Mouse (Mus musculus) embryonic facial prominence, embryonic 11.5 days (tissue): Measurements from ENCODE around the gene Ighmbp2. TPM values are rescaled to one million over a fixed set of nuclear protein-coding genes. Genes with fewer than 3 reads are reported as not detected.

ENCODE experiments used
- ATAC-seq: fragments of 200-750 bp; cut with Nextera tagmentation; replicated peaks from 2 replicates; pipeline ENCODE4 v1.8.0; 2017; ENCODE audit warnings: low read depth; ENCODE audit not compliant: insufficient number of reproducible peaks, low FRiP score, low TSS enrichment
- DNase-seq: peaks from one replicate; pipeline ENCODE4 v3.0.0-alpha.2; 2015; ENCODE audit warnings: low spot score
- H3K27ac ChIP-seq: fragments of 300-500 bp; sonication (generic); replicated peaks from 2 replicates; pipeline ENCODE4 v1.5.1; 2014; ENCODE audit warnings: mild to moderate bottlenecking, low read depth, low read length, control low read depth
- H3K27me3 ChIP-seq: fragments of 300-500 bp; sonication (generic); 2 replicates; pipeline ENCODE4 v1.6.1; 2014; ENCODE audit warnings: mild to moderate bottlenecking, low read length, moderate library complexity, mixed read lengths; ENCODE audit not compliant: control insufficient read depth, insufficient read depth
- H3K36me3 ChIP-seq: fragments of 300-500 bp; sonication (generic); replicated peaks from 2 replicates; pipeline ENCODE4 v1.6.1; 2014; ENCODE audit warnings: low read depth, mild to moderate bottlenecking, low read length, moderate library complexity, mixed read lengths; ENCODE audit not compliant: control insufficient read depth, insufficient read depth
- H3K4me1 ChIP-seq: fragments of 300-500 bp; sonication (generic); 2 replicates; pipeline ENCODE4 v1.6.1; 2014; ENCODE audit warnings: low read length, mixed read lengths; ENCODE audit not compliant: control insufficient read depth, insufficient read depth
- H3K4me2 ChIP-seq: fragments of 300-500 bp; sonication (generic); 2 replicates; pipeline ENCODE4 v1.6.1; 2014; ENCODE audit warnings: low read depth, mild to moderate bottlenecking, control low read depth, low read length, moderate library complexity
- H3K4me3 ChIP-seq: fragments of 300-500 bp; sonication (generic); 2 replicates; pipeline ENCODE4 v1.5.1; 2014; ENCODE audit warnings: low read depth, low read length, control low read depth
- H3K9ac ChIP-seq: fragments of 300-500 bp; sonication (generic); replicated peaks from 2 replicates; pipeline ENCODE4 v1.6.1; 2014; ENCODE audit warnings: mild to moderate bottlenecking, control low read depth, low read length
- H3K9me3 ChIP-seq: fragments of 300-500 bp; sonication (generic); replicated peaks from 2 replicates; pipeline ENCODE4 v1.6.1; 2016; ENCODE audit warnings: mild to moderate bottlenecking, low read length, inconsistent platforms, mixed read lengths; ENCODE audit not compliant: control insufficient read depth
- WGBS: fragments of 180-500 bp; shearing (Covaris S2); extraction: QIAGEN DNeasy Blood & Tissue Kit; methylation state at CpG from one replicate; pipeline ENCODE4 v1.1.7; 2014; 5-methylcytosine and 5-hydroxymethylcytosine counted together
- polyA plus RNA-seq: library from polyadenylated mRNA; unstranded; fragments of >200 nt; fragmentation: Nextera tagmentation; extraction: Ambion mirVana; gene quantifications from 2 replicates; pipeline ENCODE4 v1.2.1, GENCODE M21; 2014

Gene Ighmbp2
- polyA plus RNA-seq, result 6.0 and 7.6 TPM in 2 replicates

GRCm38 (mm10) chr19:3282572-3283467 is at the start of gene Ighmbp2, which contains the start of gene Mrpl21:
Gene Ighmbp2 (minus strand): TSS chr19:3283017.
Gene Mrpl21 (plus strand): TSS chr19:3282901.
- H3K4me3 ChIP-seq, result peak within 1 kb of the TSS; percentile 81
- peaks cover 2% of the 10 kb centered on the region for H3K36me3 ChIP-seq
- H3K9ac ChIP-seq, result peak within 1 kb of the TSS; percentile 81
- ATAC-seq (peak; percentile 87), DNase-seq (peak; percentile 94)
- H3K4me1 ChIP-seq, result no peaks in the 10 kb centered on the region
- H3K27me3 ChIP-seq, result no peaks in the 10 kb centered on the region
- H3K9me3 ChIP-seq, result no peaks in the 10 kb centered on the region
- no peak within 1 kb of the TSS for H3K27ac ChIP-seq
- WGBS, result under 1% methylated on average over 49 of the region's 49 CpGs
- peak within 1 kb of the TSS; percentile 54 for H3K4me2 ChIP-seq

- peaks cover 3% of the 10 kb centered on the region; the same call in 1 of the 2 replicates for H3K4me1 ChIP-seq
- H3K27me3 ChIP-seq, result peaks cover 17% of the 10 kb centered on the region
- H3K9ac ChIP-seq, result no peak overlapping the region
- DNase-seq (no peak), ATAC-seq (no peak)
- no peak overlapping the region for H3K27ac ChIP-seq
- no peaks in the 10 kb centered on the region for H3K9me3 ChIP-seq
- no peaks in the 10 kb centered on the region for H3K36me3 ChIP-seq
- no peak overlapping the region for H3K4me3 ChIP-seq
- H3K4me2 ChIP-seq, result no peak overlapping the region
- 81% methylated on average over 12 of the region's 12 CpGs for WGBS
Measured at GRCm38 (mm10) chr19:3326479-3327047, 43.7 kb upstream of the Ighmbp2 start.

- DNase-seq, result peak; percentile 19
- Histone ChIP-seq H3K27ac (peak overlapping the region; percentile 41; the same call in 1 of the 2 replicates), H3K27me3 (peaks cover 20% of the 10 kb centered on the region), H3K4me3 (peak overlapping the region; percentile 54), H3K9me3 (no peaks in the 10 kb centered on the region), H3K4me1 (peaks cover 3% of the 10 kb centered on the region; the same call in 1 of the 2 replicates), H3K4me2 (peak overlapping the region; percentile 93), H3K36me3 (no peaks in the 10 kb centered on the region), H3K9ac (no peak overlapping the region; the same call in 1 of the 2 replicates)
- no peak for ATAC-seq
- 38% methylated on average over 15 of the region's 15 CpGs for WGBS
Measured at GRCm38 (mm10) chr19:3325771-3326478, 43.1 kb upstream of the Ighmbp2 start.

- Histone ChIP-seq H3K27me3 (peaks cover 20% of the 10 kb centered on the region), H3K9ac (peak overlapping the region; percentile 57), H3K4me1 (peaks cover 3% of the 10 kb centered on the region; the same call in 1 of the 2 replicates), H3K36me3 (no peaks in the 10 kb centered on the region), H3K27ac (peak overlapping the region; percentile 41), H3K4me3 (peak overlapping the region; percentile 54), H3K4me2 (peak overlapping the region; percentile 93), H3K9me3 (no peaks in the 10 kb centered on the region)
- peak; percentile 95 for DNase-seq
- under 1% methylated on average over 59 of the region's 59 CpGs for whole genome bisulfite sequencing
- ATAC-seq, result peak; percentile 60
Measured at GRCm38 (mm10) chr19:3324931-3325711, 42.3 kb upstream of the Ighmbp2 start.

GRCm38 (mm10) chr19:3324271-3324811 is 41.5 kb upstream of the Ighmbp2 start:
- peaks cover 3% of the 10 kb centered on the region; the same call in 1 of the 2 replicates for H3K4me1 ChIP-seq
- peak overlapping the region; percentile 57 for H3K9ac ChIP-seq
- DNase-seq, result peak; percentile 30
- H3K27me3 ChIP-seq, result peaks cover 20% of the 10 kb centered on the region
- peak overlapping the region; percentile 93 for H3K4me2 ChIP-seq
- ATAC-seq, result no peak
- WGBS, result 4% methylated on average over 17 of the region's 17 CpGs
- no peaks in the 10 kb centered on the region for H3K36me3 ChIP-seq
- H3K4me3 ChIP-seq, result peak overlapping the region; percentile 54
- H3K27ac ChIP-seq, result no peak overlapping the region
- no peaks in the 10 kb centered on the region for H3K9me3 ChIP-seq

GRCm38 (mm10) chr19:3323753-3324270 is 41.0 kb upstream of the Ighmbp2 start:
- Histone ChIP-seq H3K27ac (no peak overlapping the region), H3K9ac (peak overlapping the region; percentile 41), H3K27me3 (peaks cover 20% of the 10 kb centered on the region), H3K4me3 (peak overlapping the region; percentile 54), H3K4me2 (peak overlapping the region; percentile 93), H3K9me3 (no peaks in the 10 kb centered on the region), H3K4me1 (peaks cover 3% of the 10 kb centered on the region; the same call in 1 of the 2 replicates), H3K36me3 (no peaks in the 10 kb centered on the region)
- WGBS, result 2% methylated on average over 34 of the region's 34 CpGs
- ATAC-seq, result peak; percentile 12; the same call in 1 of the 2 replicates
- peak; percentile 17 for DNase-seq

- peak; percentile 74 for ATAC-seq
- Histone ChIP-seq H3K9ac (peak overlapping the region; percentile 41), H3K4me2 (peak overlapping the region; percentile 93), H3K4me1 (peaks cover 3% of the 10 kb centered on the region; the same call in 1 of the 2 replicates), H3K36me3 (no peaks in the 10 kb centered on the region), H3K4me3 (peak overlapping the region; percentile 54), H3K27ac (no peak overlapping the region), H3K27me3 (peaks cover 20% of the 10 kb centered on the region), H3K9me3 (no peaks in the 10 kb centered on the region)
- peak; percentile 81 for DNase-seq
- under 1% methylated on average over 47 of the region's 47 CpGs for WGBS
Measured at GRCm38 (mm10) chr19:3323201-3323621, 40.4 kb upstream of the Ighmbp2 start.
